Mouse (Mus musculus) c-Kit-positive CD71-positive TER-119-positive erythroid progenitor cells, embryonic 14.5 days (primary cell): ENCODE measurements around the gene Dolpp1.
"Not testable (repeated sequence)": the region's sequence is repeated elsewhere in the genome, so short reads cannot be mapped to it uniquely, and the experiment has no call there.

Experiments used
- DNase-seq: peaks from one replicate; pipeline ENCODE4 v3.0.0-alpha.2; 2013; ENCODE audit warnings: low spot score

Gene Dolpp1

GRCm38 (mm10) chr2:30413038-30413973, 21.3 kb downstream of the Dolpp1 start:
- DNase-seq: no peak

GRCm38 (mm10) chr2:30414101-30414500, 22.0 kb downstream of the Dolpp1 start:
- no peak for DNase-seq

- DNase-seq: no peak
Observed at GRCm38 (mm10) chr2:30414681-30415080, 22.6 kb downstream of the Dolpp1 start.

- DNase-seq: peak; percentile 85
Observed at GRCm38 (mm10) chr2:30415157-30415935, 23.3 kb downstream of the Dolpp1 start, which contains the start of gene Crat. Crat (minus strand) TSS chr2:30415813.

- peak; percentile 86 for DNase-seq
Observed at GRCm38 (mm10) chr2:30415936-30416648, 24.0 kb downstream of the Dolpp1 start, which contains the start of gene Ptpa. Ptpa (plus strand) TSS chr2:30416039.

GRCm38 (mm10) chr2:30416649-30416965, 24.6 kb downstream of the Dolpp1 start:
- DNase-seq: peak; percentile 43

- DNase-seq: not testable (repeated sequence)
Observed at GRCm38 (mm10) chr2:30417154-30417553, 25.1 kb downstream of the Dolpp1 start.

- DNase-seq: peak; percentile 72
Observed at GRCm38 (mm10) chr2:30417595-30418165, 25.6 kb downstream of the Dolpp1 start.

GRCm38 (mm10) chr2:30418259-30418658, 26.2 kb downstream of the Dolpp1 start:
- no peak for DNase-seq

GRCm38 (mm10) chr2:30419112-30419511, 27.1 kb downstream of the Dolpp1 start:
- DNase-seq: no peak

- DNase-seq: no peak
Observed at GRCm38 (mm10) chr2:30421432-30421831, 29.4 kb downstream of the Dolpp1 start.

GRCm38 (mm10) chr2:30429156-30429555, 37.1 kb downstream of the Dolpp1 start:
- DNase-seq: no peak

- peak; percentile 79 for DNase-seq
Observed at GRCm38 (mm10) chr2:30435326-30436155, 43.5 kb downstream of the Dolpp1 start.

- DNase-seq: no peak
Observed at GRCm38 (mm10) chr2:30436156-30436545, 44.1 kb downstream of the Dolpp1 start.

GRCm38 (mm10) chr2:30436809-30437208, 44.8 kb downstream of the Dolpp1 start:
- no peak for DNase-seq

- no peak for DNase-seq
Observed at GRCm38 (mm10) chr2:30437791-30438190, 45.7 kb downstream of the Dolpp1 start.

- no peak for DNase-seq
Observed at GRCm38 (mm10) chr2:30439631-30440030, 47.6 kb downstream of the Dolpp1 start.

GRCm38 (mm10) chr2:30440211-30440700, 48.2 kb downstream of the Dolpp1 start:
- DNase-seq: no peak

GRCm38 (mm10) chr2:30440701-30441517, 48.9 kb downstream of the Dolpp1 start:
- DNase-seq: peak; percentile 67
